Comparison of ENCODE assay signal across 8 mouse cellular contexts in the genomic region with DNA sequence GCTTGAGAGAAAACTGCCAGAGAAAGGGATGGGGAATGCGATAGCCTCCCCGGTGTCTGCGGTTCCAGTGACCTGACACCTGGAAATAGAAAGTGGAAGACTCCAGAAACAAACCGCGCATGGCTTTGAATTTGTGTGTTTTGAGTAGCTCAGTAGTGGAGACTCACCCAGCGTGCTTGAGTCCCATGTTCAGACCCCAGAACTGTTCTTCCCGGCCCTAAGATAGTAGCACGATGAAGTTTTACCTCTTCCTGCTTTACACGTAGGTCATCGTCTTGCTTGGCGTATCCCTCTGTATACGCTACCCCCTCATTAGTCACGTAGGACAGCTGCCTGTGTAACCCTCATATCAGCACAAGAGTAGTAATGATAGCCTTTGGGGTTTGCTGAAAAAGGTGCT. TPM values are rescaled to one million over a fixed set of nuclear protein-coding genes. Genes with fewer than 3 reads are reported as not detected.
DNase-seq lines count a peak whose midpoint lies in the region; ATAC-seq lines count a peak whose summit lies in the region.

No protein-coding gene starts in this region.

- WGBS in heart, embryonic 16.5 days = 2% methylated on average over 13 of the region's 13 CpGs
- WGBS in hindbrain, embryonic 10.5 days = 12% methylated on average over 13 of the region's 13 CpGs

- H3K27ac ChIP-seq in heart, embryonic 16.5 days (ENCODE audit: low read length) = peak overlapping the region; percentile 88
- peak overlapping the region; percentile 97 for H3K27ac ChIP-seq in hindbrain, embryonic 10.5 days

- H3K9ac ChIP-seq in heart, embryonic 16.5 days (ENCODE audit: low read length) = peak overlapping the region; percentile 94

- H3K9me3 ChIP-seq in heart, embryonic 16.5 days (replicated peaks; ENCODE audit: control insufficient read depth, low read length) = no peaks in the 10 kb centered on the region
- no peaks in the 10 kb centered on the region for H3K9me3 ChIP-seq in hindbrain, embryonic 10.5 days

- H3K4me2 ChIP-seq in heart, embryonic 16.5 days (ENCODE audit: low read depth, low read length) = peak overlapping the region; percentile 82

- no peaks in the 10 kb centered on the region for H3K36me3 ChIP-seq in heart, embryonic 16.5 days (ENCODE audit: control insufficient read depth, insufficient read depth)
- H3K36me3 ChIP-seq in hindbrain, embryonic 10.5 days = peaks cover 21% of the 10 kb centered on the region

- intact Hi-C loops in gastrocnemius, postnatal 14 days (cut with DNase I; ENCODE audit: low total_unique reads) = no loop called here

- ATAC-seq in heart, embryonic 16.5 days (replicated peaks; ENCODE audit: extremely low read depth, insufficient read depth, low FRiP score) = 0 out of 2 replicates have a peak, but pooled peaks have one; percentile 9
- 0 out of 2 replicates have a peak, but pooled peaks have one; percentile 1 for ATAC-seq in megakaryocyte, adult 5-6 weeks (ENCODE audit: poor library complexity, severe bottlenecking)

- DNase-seq in heart, adult 18-20 months = no peak
- peak; percentile 46 for DNase-seq in MEL-GATA-1-ER (ENCODE audit: extremely low read depth, low read depth)
- DNase-seq in hindbrain, embryonic 10.5 days (ENCODE audit: low spot score) = no peak
- no peak for DNase-seq in frontal cortex, postnatal 14 days (ENCODE audit: low spot score in 2 of 2)
- no peak for DNase-seq in gastrocnemius, postnatal 14 days
- no peak for DNase-seq in spleen, adult 12 weeks (ENCODE audit: low spot score)

- peak overlapping the region; percentile 81 for H3K4me3 ChIP-seq in heart, embryonic 16.5 days (ENCODE audit: low read length)
- H3K4me3 ChIP-seq in hindbrain, embryonic 10.5 days = peak overlapping the region; percentile 86

- peaks cover 20% of the 10 kb centered on the region for H3K4me1 ChIP-seq in heart, embryonic 16.5 days (ENCODE audit: control insufficient read depth, insufficient read depth, low read length)
- peaks cover 28% of the 10 kb centered on the region for H3K4me1 ChIP-seq in hindbrain, embryonic 10.5 days (replicated peaks)

- H3K27me3 ChIP-seq in heart, embryonic 16.5 days (ENCODE audit: control insufficient read depth, insufficient read depth, low read length) = no peaks in the 10 kb centered on the region
- no peaks in the 10 kb centered on the region for H3K27me3 ChIP-seq in hindbrain, embryonic 10.5 days (ENCODE audit: insufficient read depth, poor library complexity, severe bottlenecking)

RNA-seq across cellular contexts. Expression of a gene that starts 0.6 kb away (rescaled TPM):
- 54.0 and 61.7 TPM in 2 replicates for polyA plus RNA-seq in heart, embryonic 16.5 days (2015; fragmentation: Nextera tagmentation; extraction: Ambion mirVana)
- total RNA-seq in heart, adult 18-20 months (2021) = 10 to 100 TPM; 19.4 to 21.1 TPM
- 67.0 and 85.8 TPM in 2 replicates for polyA plus RNA-seq in hindbrain, embryonic 10.5 days (2016; fragmentation: Nextera tagmentation; extraction: Ambion mirVana)
- 18.7 and 21.5 TPM in 2 replicates for total RNA-seq in megakaryocyte, adult 5-6 weeks (2015)
- total RNA-seq in megakaryocyte, adult 5-6 weeks (2017) = 9.3 and 10.5 TPM in 2 replicates
- total RNA-seq in gastrocnemius, postnatal 14 days (2021) = 10 to 100 TPM; 20.7 to 28.3 TPM

RNA-seq across cellular contexts. Expression of a gene that starts 20.7 kb away (rescaled TPM):
- polyA plus RNA-seq in heart, embryonic 16.5 days (2015; fragmentation: Nextera tagmentation; extraction: Ambion mirVana) = not detected in 2 replicates
- total RNA-seq in heart, adult 18-20 months (2021) = not detected
- polyA plus RNA-seq in hindbrain, embryonic 10.5 days (2016; fragmentation: Nextera tagmentation; extraction: Ambion mirVana) = not detected in 2 replicates
- total RNA-seq in megakaryocyte, adult 5-6 weeks (2015) = not detected in 2 replicates
- total RNA-seq in megakaryocyte, adult 5-6 weeks (2017) = not detected in 2 replicates
- total RNA-seq in gastrocnemius, postnatal 14 days (2021) = not detected

RNA-seq across cellular contexts. Expression of a gene that starts 50.3 kb away (rescaled TPM):
- 5.7 and 6.9 TPM in 2 replicates for polyA plus RNA-seq in heart, embryonic 16.5 days (2015; fragmentation: Nextera tagmentation; extraction: Ambion mirVana)
- total RNA-seq in heart, adult 18-20 months (2021) = 1 to 10 TPM; 4.2 to 4.8 TPM
- 20.8 and 29.3 TPM in 2 replicates for polyA plus RNA-seq in hindbrain, embryonic 10.5 days (2016; fragmentation: Nextera tagmentation; extraction: Ambion mirVana)
- total RNA-seq in megakaryocyte, adult 5-6 weeks (2015) = 0.11 TPM in 1 of 2 replicates, not detected in the other
- 0.26 TPM in 1 of 2 replicates, not detected in the other for total RNA-seq in megakaryocyte, adult 5-6 weeks (2017)
- total RNA-seq in gastrocnemius, postnatal 14 days (2021) = 1 to 10 TPM; 5.2 to 7.5 TPM

Comparison
In these comparisons a context has a peak if more than half of its experiments do, and no peak if none do; other contexts are left out.
1. RNA of a gene that starts 50.3 kb away (total RNA-seq): 5.2 to 7.5 TPM in gastrocnemius, postnatal 14 days and 4.2 to 4.8 TPM in heart, adult 18-20 months; 0.11 to 0.26 TPM in megakaryocyte, adult 5-6 weeks; every median in the first group is over 4 times any median in the second.